Mouse (Mus musculus): ENCODE measurements around the gene Jak1. TPM values are rescaled to one million over a fixed set of nuclear protein-coding genes. Genes with fewer than 3 reads are reported as not detected.

Gene Jak1
- total RNA-seq (2021), result 140 and 142 TPM in 2 replicates
- long read RNA-seq, full-length matches to known transcripts, result 28 of 57 reads
- long read RNA-seq, partial matches to known transcripts, result 24 of 57 reads
- long read RNA-seq, other reads (novel, unspliced or antisense), result 5 of 57 reads

DNA sequence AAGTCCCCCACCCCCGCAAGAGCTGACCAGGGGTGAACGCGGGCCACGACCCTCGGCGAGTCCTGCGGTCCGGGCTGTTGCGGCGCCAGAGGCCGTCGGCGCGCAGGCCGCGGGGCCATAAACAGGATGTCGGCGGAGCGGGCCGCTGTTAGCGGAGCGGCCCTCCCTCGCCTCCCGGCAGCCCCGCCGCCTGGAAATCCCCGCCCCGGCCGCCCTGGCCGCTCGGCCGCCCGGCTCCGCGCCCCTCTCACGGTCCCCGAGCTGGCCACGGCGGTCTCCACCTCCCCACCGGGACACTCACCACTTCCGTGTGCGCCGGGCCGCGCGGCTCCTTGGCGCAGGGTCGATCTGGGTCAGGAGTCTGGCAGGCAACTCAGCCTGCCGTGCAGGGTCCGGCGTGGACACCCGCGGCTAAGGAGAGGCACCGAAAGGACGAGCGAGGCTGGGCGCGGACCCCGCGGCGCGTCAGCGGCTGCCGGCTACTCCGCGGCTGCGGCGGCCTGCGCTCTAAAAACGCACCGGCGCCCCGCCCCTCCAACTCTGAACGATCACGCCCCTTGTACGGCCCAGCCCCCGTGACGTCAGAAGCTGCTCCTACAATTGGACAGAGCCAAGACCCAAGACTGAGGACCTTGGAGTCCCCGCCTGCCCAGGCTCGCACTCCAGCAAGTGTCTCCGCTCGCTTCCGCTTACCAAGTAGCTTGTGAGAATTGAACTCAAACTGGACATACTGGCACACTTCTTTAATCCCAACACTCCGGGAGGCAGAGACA lies at the start of gene Jak1:
Gene Jak1 (minus strand): TSS at position 542 of the 773 bp plus-strand sequence.
- DNase-seq, result peak; percentile 98

DNA sequence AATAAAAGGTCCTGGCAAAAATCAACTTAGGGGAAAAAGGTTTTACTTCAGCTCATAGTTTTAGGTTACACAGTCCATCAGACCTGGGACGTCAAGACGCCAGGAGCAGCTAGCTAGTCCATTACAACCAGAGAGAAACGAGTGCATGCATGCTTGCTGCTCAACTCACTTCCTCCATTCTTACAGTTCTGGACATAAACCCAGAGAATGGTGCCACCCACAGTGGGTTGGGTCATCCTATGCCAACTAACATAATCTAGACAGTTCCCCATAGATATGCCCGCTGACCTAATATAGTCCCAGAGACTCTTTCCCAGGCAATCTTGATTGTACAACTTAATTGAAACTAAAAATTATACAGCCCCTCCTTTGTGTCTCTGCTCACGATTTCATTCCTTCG lies 47.0 kb upstream of the Jak1 start:
- no peak for DNase-seq

DNA sequence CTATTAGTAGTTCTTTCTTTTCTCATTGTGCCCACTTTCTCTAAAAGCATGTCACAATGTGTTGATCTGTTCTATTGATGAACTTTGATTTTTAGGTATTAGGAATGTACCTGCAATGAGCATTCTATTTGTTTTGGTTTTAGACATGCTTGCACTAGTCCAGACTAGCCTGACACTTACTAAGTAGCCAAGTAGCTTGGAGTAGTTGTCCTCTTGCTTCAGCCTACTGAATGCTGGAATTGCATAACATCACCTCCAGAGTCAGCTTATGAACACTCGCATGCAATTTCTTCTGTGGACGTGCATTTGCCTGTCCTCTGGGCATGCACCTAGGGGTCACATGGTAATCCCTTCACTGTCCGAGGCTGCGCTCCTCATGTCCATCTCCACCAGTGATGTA lies 43.1 kb upstream of the Jak1 start:
- DNase-seq, result no peak

DNA sequence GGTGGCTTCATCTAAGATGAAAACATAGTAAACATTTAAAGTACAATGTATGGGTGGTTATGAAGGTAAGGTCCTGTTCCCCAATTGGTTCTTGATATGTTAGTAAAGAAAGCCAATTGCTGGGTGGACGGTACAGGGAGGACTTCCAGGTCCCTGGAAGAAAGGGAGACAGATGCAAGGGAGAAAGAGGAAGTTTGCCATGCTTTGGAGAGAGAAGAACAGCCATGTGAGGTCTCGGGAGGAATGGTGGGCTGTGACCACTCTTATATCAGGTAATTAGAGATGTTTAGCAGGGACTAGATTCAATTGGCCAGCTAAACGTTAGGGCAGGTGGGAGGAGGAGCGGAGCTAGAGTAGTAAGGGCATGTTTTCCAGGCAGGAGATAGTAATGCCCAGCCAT lies 42.2 kb upstream of the Jak1 start:
- no peak for DNase-seq

DNA sequence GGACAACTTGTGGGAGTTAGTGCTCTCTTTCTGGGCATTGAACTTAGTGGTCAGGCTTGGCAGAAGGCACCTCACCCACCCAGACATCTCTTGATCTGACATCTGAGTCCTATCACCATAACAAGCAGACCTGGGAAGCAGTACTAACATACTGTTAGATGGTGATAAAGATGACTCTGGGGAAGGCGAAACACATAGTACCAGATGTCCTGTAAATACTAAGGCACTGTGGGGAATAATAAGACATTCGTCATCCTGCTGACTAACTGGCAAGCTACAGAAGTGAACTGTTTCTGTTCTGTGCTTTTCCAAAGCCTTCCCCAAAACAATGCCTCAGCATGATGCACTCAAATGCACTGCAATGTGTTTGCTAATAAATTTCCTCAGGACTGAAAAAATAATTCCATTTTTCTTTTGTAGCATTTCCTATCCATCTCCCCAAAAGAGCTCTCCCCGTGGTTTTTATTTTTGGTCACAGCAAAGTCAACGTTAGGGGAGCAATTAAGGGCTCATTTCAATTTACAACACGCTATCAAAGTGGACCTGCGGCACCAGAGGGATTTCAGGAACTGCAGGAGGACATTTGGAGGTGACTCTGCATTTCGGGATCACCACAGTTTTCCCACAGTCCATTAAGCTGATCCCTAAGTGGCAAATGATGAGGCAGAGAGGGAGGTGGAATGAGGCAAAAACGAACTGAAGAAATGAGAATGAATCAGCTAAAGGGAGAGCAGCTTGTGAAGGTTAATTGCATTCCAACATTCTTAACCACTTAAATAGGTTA lies 41.2 kb upstream of the Jak1 start:
- no peak for DNase-seq

DNA sequence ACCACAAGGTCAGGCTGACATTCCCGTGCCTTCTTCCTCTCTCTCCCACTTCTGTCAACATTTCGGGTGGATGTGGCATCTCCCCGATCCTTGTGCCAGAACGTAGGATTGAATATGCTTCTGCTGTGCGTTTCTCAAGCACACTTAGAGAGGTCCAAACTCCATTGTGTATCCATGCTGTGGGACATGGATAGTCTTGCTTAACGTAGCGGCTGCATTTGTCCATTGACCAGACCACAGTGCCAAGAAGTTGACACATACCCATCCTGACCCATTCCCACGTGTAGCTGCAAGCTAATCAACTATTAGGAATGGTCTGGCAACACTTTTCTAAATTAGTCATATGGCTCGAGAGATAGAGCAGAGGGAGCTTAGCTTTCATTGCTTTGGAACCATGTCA lies 40.0 kb upstream of the Jak1 start:
- DNase-seq, result no peak

DNA sequence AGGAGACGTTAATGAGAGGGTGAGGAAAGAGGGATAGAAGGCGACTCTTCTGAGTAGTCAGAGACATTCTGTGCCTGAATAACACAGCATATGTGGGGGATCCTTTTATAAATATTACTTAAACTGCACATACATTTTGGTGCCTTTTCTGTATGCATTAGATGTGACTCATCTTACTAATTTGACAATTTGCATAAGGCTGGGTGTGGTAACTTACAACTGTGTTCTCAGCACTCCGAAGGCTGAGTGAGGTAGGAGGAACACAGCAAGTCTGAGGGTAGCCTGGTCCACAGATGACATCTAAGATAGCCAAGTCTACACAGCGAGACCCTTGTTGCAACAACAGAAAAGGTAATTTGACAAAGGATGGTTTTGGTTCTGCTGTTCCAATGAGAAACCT lies 39.0 kb upstream of the Jak1 start:
- no peak for DNase-seq

DNA sequence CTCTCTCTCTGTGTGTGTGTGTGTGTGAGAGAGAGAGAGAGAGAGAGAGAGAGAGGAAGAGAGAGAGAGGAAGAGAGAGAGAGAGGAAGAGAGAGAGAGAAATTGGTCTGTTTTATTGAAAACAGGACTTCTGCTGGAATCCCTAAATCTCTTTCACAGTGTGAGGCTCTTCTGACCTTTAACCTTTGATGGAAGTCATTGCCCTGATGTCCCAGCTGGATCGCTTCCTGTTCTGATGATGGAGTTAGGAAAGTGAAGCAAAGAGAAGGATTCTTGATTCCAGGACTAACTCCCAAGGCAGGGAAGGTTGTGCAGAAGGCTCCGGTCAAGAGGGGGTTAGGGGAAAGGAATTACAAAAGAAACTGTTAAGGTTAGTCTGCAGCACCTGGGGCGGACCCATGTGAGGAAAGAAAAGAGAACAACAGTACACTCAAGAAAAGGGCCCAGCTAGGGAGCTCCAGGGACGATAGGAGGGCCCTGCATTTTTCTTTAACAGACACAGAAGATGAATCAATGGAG lies 35.4 kb upstream of the Jak1 start:
- DNase-seq, result no peak

DNA sequence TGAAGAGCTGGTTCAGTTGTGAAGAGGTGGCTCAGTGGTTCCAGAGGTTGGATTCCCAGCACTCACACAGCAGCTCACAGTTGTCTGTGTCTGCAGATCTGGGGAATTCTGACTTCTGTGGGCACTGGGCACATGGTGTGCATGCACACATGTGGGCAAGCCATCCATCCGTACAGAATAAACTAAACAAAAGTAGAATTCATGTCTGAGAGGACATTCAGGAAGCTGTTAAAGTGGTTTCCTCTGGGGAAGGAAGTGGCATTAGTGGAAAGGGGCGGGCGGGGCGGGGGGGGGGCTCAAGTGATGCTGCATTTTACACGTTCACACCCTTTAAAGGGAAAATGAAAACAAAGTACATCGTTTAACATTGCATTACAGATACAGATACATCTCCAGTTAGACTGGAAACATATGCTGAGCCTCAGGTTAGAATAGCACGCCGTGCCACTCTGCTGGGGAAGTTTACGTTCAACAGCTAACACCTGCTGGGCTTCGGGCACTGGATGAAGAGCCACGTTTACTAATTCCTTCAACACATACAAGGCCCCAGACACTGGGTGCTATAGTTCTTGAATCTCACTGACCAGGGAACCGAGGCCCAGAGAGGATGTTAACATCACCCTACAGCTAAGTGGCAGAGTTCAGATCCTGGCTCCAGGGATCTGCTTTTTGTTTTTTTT lies 33.4 kb upstream of the Jak1 start:
- DNase-seq, result no peak

DNA sequence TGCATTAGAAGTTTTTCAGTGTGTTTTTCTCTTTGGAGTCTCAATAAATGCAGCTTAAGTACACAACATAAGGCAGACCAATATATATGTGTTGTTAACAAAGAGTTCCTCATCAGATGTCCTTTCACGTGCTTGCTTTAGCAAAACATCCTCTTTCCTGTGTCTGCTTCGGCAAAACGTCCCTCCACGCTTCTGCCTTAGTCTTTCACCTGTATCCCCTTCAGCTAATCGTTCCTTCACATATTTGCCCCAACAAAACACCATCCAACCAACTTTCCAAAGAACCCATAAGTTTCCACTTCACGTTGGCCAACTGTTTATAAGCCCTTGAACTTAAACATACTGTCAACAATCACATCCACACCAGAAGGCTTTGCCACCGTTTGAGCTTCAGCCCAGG lies 31.8 kb upstream of the Jak1 start:
- no peak for DNase-seq

DNA sequence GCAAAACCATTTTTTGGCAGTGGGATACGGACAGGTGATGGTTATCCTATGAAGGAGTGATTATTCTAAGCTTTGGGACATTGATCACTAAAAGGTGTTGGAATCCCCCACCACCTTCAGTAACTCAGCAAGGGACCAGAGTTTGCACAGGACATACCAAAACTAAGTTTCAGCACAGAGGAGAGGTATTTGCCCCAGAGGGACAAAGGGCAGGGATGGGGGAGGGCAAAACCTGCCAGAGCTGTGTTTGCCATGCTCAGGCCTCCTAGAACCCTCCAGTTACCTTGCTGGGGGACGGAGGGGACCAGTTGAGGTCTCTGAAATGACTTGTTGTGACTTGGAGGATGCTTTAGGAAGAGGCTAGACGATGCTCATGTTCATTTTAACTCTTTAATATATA lies 30.7 kb upstream of the Jak1 start:
- no peak for DNase-seq

DNA sequence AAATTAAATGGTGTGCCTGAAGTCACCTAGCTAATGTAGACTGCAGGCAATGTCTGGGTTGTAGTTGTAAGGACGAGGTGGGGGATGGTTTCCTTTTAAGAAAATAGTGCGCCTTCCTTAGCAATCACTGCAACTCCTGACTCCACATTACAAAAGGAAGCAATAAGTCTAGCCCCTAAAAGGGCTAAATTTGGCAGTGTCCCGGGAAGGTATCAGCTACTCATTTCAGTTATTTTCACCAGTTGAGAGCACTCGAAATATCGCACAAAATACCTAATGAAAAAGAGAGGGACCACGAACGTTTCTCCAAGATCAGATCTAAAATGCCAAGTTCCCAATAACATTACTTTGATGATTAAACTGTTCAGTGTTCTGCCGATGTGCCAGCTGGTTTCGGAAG lies 28.6 kb upstream of the Jak1 start:
- no peak for DNase-seq

DNA sequence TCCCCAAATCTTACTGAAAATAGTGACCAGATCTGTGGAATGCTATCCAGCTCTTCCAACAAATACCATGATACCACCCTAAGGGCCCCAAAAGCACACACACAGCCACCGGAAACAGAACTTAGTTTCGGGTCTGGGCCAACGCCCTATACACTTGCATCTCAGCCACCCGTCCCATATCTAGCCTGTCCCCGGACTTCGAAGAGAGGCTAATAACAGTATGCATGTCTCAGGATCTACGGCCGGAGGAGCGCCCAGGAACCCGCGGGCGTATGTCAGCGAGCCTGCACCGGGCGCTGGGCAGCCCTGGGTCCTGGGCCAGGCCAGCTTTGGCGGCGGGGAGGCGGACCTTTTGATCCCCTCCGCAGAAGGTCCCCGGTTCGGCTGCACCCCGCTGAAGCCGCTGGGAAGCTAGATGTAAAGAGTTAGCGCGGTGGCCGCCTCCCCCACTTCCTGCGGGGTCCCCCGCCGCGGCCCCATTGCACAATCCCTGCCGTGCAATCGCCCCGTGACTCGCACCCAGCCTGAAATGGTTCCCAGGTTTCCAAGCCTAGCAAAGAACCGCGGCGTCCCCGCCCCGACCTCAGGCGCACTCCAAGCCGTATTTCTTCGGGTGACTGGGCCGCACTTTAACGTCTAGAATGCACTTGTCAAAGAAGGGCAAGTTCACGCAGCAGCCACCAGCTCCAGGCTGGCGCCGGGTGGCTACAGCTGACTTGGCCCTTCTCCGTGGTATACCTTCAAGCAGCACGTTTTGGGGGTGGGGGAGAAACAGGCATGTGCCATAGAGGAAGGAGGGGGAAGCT lies 27.9 kb upstream of the Jak1 start:
- peak; percentile 76 for DNase-seq

DNA sequence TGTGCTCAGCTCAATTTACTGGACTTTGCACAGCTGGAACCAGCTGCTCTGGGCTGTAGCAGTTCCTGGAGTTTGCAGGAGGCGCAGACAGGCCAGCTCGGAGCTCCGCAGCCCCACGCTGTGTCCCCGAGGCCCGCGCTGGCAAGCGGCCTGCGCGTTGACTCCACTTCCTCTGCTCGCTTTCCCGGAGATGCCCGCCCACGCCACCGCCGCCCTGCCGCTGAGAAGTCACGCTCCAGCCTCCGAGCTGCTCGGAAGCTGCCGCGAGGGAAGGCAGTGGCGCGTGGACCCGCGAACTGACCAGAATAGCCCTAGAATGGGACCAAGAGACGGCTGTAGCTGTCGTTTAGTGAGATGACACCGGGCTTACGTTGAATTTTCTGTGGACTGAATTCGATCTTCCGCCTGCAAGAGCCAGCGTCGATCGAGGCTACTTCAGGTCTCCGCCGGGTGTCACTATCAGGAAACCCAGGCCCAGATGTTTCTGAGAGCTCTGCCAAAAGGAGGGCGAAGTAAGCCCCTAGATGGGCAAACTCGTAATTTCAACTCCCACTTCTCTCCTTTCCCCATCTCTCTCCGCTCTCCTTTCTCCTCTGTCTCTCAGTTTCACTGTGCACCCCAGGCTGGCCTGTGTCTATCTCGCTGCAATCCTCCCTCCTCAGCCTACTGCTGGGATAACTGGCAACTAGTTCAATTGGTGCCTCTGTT lies 27.1 kb upstream of the Jak1 start:
- peak; percentile 89 for DNase-seq

DNA sequence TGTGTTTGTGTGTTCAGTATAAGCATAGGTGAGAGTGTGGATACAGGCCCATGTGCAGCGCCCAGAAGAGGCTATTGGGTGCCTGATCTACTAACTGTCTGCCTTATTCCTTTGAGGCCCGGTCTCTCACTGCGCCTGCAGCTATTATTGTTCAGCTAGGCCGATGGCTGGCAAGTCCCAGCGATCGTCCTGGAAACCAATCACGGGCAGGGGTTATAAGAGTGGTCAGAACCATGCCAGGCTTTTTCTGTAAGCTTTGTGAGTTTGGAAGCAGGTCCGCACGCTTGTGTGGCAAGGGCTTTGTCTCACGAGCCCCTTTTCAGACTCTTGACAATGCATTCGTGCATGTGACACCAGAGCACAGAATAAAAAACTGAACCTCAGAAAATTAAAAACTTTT lies 23.2 kb upstream of the Jak1 start:
- no peak for DNase-seq

DNA sequence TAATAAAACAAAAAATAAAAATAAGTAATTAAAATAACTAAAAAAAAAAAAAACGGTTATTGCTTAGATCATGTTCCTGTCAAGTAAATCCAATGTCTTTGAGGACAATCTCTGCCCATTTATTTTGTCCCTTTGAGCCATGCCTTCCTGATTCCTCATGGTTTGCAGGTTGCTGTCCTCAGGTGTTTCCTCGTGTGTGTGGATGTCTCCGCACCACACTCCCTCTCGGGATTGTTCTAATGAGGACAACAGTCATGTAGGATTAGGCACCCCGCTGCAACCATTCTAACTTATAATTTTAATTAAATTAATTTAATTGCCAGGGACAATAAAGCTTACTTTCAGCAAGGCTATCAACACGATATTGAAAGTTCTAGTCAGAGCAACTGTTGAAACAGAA lies 21.5 kb upstream of the Jak1 start:
- DNase-seq, result no peak

DNA sequence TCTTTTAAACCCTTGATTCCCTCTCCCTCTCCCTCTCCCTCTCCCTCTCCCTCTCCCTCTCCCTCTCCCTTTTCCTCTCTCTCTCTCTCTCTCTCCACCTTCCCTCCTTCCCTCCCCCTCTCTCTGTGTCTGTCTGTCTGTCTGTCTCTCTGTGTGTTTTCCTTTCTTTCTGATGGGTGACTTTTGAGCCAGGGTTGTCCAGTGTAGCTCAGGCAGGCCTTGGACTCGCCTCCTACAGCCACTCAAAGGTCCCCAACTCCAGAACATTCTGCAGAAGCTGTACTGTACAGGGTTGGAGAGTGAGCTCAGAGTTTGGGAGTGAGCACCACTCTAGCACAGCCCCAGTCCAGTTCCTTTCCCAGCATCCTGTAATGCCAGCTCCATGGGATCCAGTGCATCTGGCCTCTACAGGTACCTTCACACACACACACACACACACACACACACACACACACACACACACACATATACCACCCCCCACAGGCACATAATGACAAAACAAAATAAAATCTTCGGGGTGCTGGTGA lies 20.9 kb upstream of the Jak1 start:
- no peak for DNase-seq

DNA sequence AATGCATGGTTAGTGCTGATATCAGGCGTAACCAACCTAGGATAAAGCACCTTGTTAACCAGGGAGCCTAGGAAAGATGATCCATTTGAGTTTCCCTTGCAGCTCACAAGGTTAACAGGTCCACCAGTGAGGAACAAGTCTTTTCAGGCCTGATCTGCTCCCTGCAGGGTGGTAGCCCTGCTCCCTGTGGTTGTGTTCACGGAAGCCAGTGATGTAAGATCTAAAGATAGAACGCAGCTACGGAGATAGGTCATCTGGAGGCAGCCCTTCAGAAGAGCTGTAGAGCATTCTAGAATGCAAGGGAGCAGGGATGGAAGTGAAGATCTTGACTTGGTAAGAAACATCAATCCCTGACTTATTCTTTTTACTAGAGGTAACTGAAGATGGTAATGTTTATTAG lies 18.9 kb upstream of the Jak1 start:
- DNase-seq, result no peak

DNA sequence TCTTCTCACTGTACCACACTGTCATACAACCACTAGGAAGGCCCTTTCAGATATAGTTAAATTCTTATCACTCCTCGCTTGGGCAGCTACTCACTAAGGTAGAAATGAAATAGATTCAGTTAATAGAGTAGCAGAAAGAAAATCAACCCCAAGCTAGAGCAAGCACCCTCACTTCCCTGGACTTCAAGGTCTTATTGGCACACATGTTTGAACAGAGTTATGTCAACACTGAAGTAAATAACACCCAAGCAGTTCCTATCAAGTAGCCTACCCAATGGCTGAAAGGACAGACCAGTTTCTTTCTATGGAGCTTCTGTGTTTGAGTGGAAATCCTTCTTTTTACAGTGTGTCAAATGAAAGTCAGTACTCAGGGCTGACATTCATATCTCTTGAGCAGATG lies 17.2 kb upstream of the Jak1 start:
- no peak for DNase-seq

DNA sequence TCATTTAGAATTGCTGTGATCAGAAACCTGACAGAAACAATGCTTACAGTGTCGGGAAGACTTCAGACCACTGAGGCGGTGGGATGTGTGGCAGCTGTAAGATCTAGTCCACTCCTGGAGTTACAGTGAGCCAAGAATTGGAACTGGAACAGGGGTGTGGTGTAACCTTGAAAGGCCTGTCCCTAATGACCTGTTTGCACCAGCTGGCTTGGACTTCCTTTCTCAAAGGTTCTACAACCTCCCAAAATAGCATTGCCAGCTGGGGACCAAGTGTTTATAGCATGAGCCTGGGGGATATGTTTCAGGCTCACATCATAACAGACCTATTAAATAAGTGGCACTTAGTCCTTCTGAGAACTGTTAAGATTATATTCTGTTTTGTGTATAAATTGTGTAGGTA lies 15.0 kb upstream of the Jak1 start:
- DNase-seq, result no peak

DNA sequence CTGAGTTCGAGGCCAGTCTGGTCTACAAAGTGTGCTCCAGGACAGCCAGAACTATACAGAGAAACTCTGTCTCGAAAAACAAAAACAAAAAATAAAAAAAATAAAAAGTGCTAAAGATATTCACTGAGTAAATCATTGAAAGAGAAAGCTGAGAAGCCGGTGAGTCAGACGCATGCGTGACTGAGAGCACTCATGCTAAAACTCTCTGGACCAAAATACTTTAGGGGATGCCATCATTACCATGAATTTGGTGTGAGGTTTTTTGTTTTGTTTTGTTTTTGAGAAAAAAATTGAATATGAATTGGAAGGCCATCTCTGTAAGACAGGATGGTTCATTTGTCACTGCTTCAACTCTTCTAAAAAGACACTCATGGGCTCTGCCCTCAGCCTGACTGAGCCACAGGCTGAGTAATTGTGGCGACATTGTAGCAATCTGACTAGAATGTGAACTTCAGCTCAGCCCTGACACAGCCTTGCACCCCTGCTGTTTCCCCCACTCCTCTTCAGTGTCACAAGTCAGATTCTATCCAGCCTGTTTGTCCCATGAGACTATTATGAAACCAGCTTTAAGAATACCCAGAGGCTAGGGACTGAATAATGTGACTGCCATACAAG lies 11.5 kb upstream of the Jak1 start:
- no peak for DNase-seq

Data from adrenal gland, postnatal 25 days (tissue).